ENCODE assay signal across 12 mouse cellular contexts in genomic region chr5:140472336-140472735, GRCm38 (mm10). TPM values are rescaled to one million over a fixed set of nuclear protein-coding genes. Genes with fewer than 3 reads are reported as not detected.
DNase-seq lines count a peak whose midpoint lies in the region; ATAC-seq and TF ChIP-seq lines count a peak whose summit lies in the region.
"Had no signal": no experiment of that assay in that cellular context is flagged by ENCODE, and none has a peak within 500 bp of the region (broad histone marks: within the 10 kb centered on the region; RNA-seq: fewer than 3 reads in every experiment).

No protein-coding gene starts in this region.

- H3K4me2 ChIP-seq in midbrain, postnatal 0 days (ENCODE audit: low read depth, low read length, poor library complexity, severe bottlenecking) = no peak overlapping the region
- no peak overlapping the region for H3K4me2 ChIP-seq in midbrain, embryonic 13.5 days (replicated peaks)
- H3K4me2 ChIP-seq: limb, embryonic 12.5 days; midbrain, embryonic 15.5 days had no signal

- no peaks in the 10 kb centered on the region for H3K4me1 ChIP-seq in midbrain, postnatal 0 days (ENCODE audit: insufficient read depth, low read length)
- no peaks in the 10 kb centered on the region for H3K4me1 ChIP-seq in midbrain, embryonic 13.5 days (replicated peaks)
- H3K4me1 ChIP-seq: limb, embryonic 12.5 days; midbrain, embryonic 15.5 days had no signal

- WGBS in midbrain, postnatal 0 days = 84% methylated on average over 3 of the region's 3 CpGs
- WGBS in midbrain, embryonic 13.5 days = 75% methylated on average over 3 of the region's 3 CpGs

- TF ChIP-seq CTCF in midbrain, postnatal 0 days (IDR thresholded peaks at IDR 0.05) = peak; percentile 35; the same call in 1 of the 2 replicates

- ATAC-seq in CD4-positive, CD25-positive, alpha-beta regulatory T cell, adult 4 months = no peak
- ATAC-seq in midbrain, postnatal 0 days (ENCODE audit: low FRiP score) = no peak
- ATAC-seq in midbrain, embryonic 13.5 days = no peak
- ATAC-seq in granulocyte monocyte progenitor cell, adult 5-6 weeks (replicated peaks; ENCODE audit: poor library complexity, severe bottlenecking) = peak; percentile 67
- ATAC-seq: midbrain, embryonic 15.5 days had no signal

- H3K9me3 ChIP-seq in midbrain, postnatal 0 days (ENCODE audit: low read length) = no peaks in the 10 kb centered on the region
- no peaks in the 10 kb centered on the region; the same call in 1 of the 2 replicates for H3K9me3 ChIP-seq in midbrain, embryonic 13.5 days
- H3K9me3 ChIP-seq: midbrain, embryonic 15.5 days had no signal

- no peak overlapping the region for H3K9ac ChIP-seq in midbrain, postnatal 0 days (replicated peaks; ENCODE audit: low read length, poor library complexity, severe bottlenecking)
- H3K9ac ChIP-seq in midbrain, embryonic 13.5 days (replicated peaks) = no peak overlapping the region
- H3K9ac ChIP-seq: limb, embryonic 12.5 days; midbrain, embryonic 15.5 days had no signal

- no peaks in the 10 kb centered on the region for H3K36me3 ChIP-seq in midbrain, postnatal 0 days (ENCODE audit: insufficient read depth, low read length)
- H3K36me3 ChIP-seq in midbrain, embryonic 13.5 days = no peaks in the 10 kb centered on the region
- H3K36me3 ChIP-seq: limb, embryonic 12.5 days; midbrain, embryonic 15.5 days had no signal

- no peak overlapping the region for H3K27ac ChIP-seq in midbrain, postnatal 0 days (ENCODE audit: low read depth, low read length)
- no peak overlapping the region for H3K27ac ChIP-seq in midbrain, embryonic 13.5 days
- H3K27ac ChIP-seq: limb, embryonic 12.5 days; midbrain, embryonic 15.5 days had no signal

- H3K4me3 ChIP-seq in midbrain, postnatal 0 days (ENCODE audit: low read depth, low read length) = no peak overlapping the region
- no peak overlapping the region for H3K4me3 ChIP-seq in midbrain, embryonic 13.5 days (replicated peaks)
- H3K4me3 ChIP-seq: limb, embryonic 12.5 days; midbrain, embryonic 15.5 days had no signal

- H3K27me3 ChIP-seq in midbrain, postnatal 0 days (ENCODE audit: insufficient read depth, low read length) = no peaks in the 10 kb centered on the region
- no peaks in the 10 kb centered on the region for H3K27me3 ChIP-seq in midbrain, embryonic 13.5 days
- H3K27me3 ChIP-seq: limb, embryonic 12.5 days; midbrain, embryonic 15.5 days had no signal

- DNase-seq in CD4-positive, CD25-positive, alpha-beta regulatory T cell, adult 2 months (ENCODE audit: low read depth, low spot score) = peak; percentile 42
- no peak for DNase-seq in midbrain, postnatal 0 days (ENCODE audit: low spot score)
- peak; percentile 17 to 48 for DNase-seq in thymus, postnatal 10 days (ENCODE audit: low spot score in 2 of 2)
- no peak for DNase-seq in cerebellum, postnatal 25 days
- no peak for DNase-seq in frontal cortex, postnatal 25 days (ENCODE audit: low spot score in 2 of 2)
- DNase-seq: kidney, adult 18-20 months had no signal

RNA-seq across cellular contexts. Expression of gene Gm4869, which starts 26.9 kb away (rescaled TPM):
- polyA plus RNA-seq in CD4-positive, CD25-positive, alpha-beta regulatory T cell, adult 4 months (2017; shearing (Covaris generic)) = not detected
- not detected in 2 replicates for total RNA-seq in midbrain, postnatal 0 days (2014; rRNA removed)
- polyA plus RNA-seq in midbrain, postnatal 0 days (2015; fragmentation: Nextera tagmentation; extraction: Ambion mirVana) = not detected in 2 replicates
- polyA plus RNA-seq in midbrain, embryonic 13.5 days (2015; fragmentation: Nextera tagmentation; extraction: Ambion mirVana) = not detected in 2 replicates
- not detected in 2 replicates for total RNA-seq in granulocyte monocyte progenitor cell, adult 5-6 weeks (2014; fragmentation: Nextera tagmentation)
- total RNA-seq in granulocyte monocyte progenitor cell, adult 5-6 weeks (2017) = not detected in 2 replicates
- total RNA-seq: heart, adult 8-10 months had no signal
- polyA plus RNA-seq: limb, embryonic 12.5 days; midbrain, embryonic 15.5 days had no signal

RNA-seq across cellular contexts. Expression of gene Chst12, which starts 33.0 kb away (rescaled TPM):
- polyA plus RNA-seq in CD4-positive, CD25-positive, alpha-beta regulatory T cell, adult 4 months (2017; shearing (Covaris generic)) = 10 to 100 TPM; 31.8 to 44.3 TPM
- total RNA-seq in midbrain, postnatal 0 days (2014; rRNA removed) = 11.0 and 15.8 TPM in 2 replicates
- polyA plus RNA-seq in midbrain, postnatal 0 days (2015; fragmentation: Nextera tagmentation; extraction: Ambion mirVana) = 21.8 and 27.3 TPM in 2 replicates
- polyA plus RNA-seq in midbrain, embryonic 13.5 days (2015; fragmentation: Nextera tagmentation; extraction: Ambion mirVana) = 13.4 and 15.2 TPM in 2 replicates
- 79.1 and 85.4 TPM in 2 replicates for total RNA-seq in granulocyte monocyte progenitor cell, adult 5-6 weeks (2014; fragmentation: Nextera tagmentation)
- 30.2 and 30.3 TPM in 2 replicates for total RNA-seq in granulocyte monocyte progenitor cell, adult 5-6 weeks (2017)

RNA-seq across cellular contexts. Expression of gene Eif3b, which starts 53.2 kb away (rescaled TPM):
- 10 to 100 TPM; 17.8 to 25.9 TPM for polyA plus RNA-seq in CD4-positive, CD25-positive, alpha-beta regulatory T cell, adult 4 months (2017; shearing (Covaris generic))
- total RNA-seq in midbrain, postnatal 0 days (2014; rRNA removed) = 36.6 and 41.3 TPM in 2 replicates
- 53.7 and 54.5 TPM in 2 replicates for polyA plus RNA-seq in midbrain, postnatal 0 days (2015; fragmentation: Nextera tagmentation; extraction: Ambion mirVana)
- 71.4 and 92.6 TPM in 2 replicates for polyA plus RNA-seq in midbrain, embryonic 13.5 days (2015; fragmentation: Nextera tagmentation; extraction: Ambion mirVana)
- total RNA-seq in granulocyte monocyte progenitor cell, adult 5-6 weeks (2014; fragmentation: Nextera tagmentation) = 237 and 268 TPM in 2 replicates
- 200 and 239 TPM in 2 replicates for total RNA-seq in granulocyte monocyte progenitor cell, adult 5-6 weeks (2017)

Comparison
In these comparisons a context has a peak if more than half of its experiments do, and no peak if none do; other contexts are left out.
1. DNase-seq: peak in CD4-positive, CD25-positive, alpha-beta regulatory T cell, adult 2 months (single experiment) and thymus, postnatal 10 days (2 of 2); none in midbrain, postnatal 0 days (single experiment), cerebellum, postnatal 25 days (0 of 2) and frontal cortex, postnatal 25 days (0 of 2).